Mouse (Mus musculus) G1E (cell line): ENCODE data around the gene Kbtbd6.

Source experiments
- CTCF ChIP-seq: IDR thresholded peaks from 2 replicates; pipeline ENCODE4 v1.5.1; 2012; ENCODE audit warnings: low read depth, low read length, inconsistent platforms, mixed read lengths
- POLR2AphosphoS5 ChIP-seq: IDR thresholded peaks from 2 replicates; pipeline ENCODE4 v1.6.1; 2012; ENCODE audit warnings: low read depth, low read length, inconsistent platforms; ENCODE audit not compliant: insufficient replicate concordance

- TF ChIP-seq CTCF (no peak), POLR2AphosphoS5 (no peak)
These were observed 14.0 kb downstream of the Kbtbd6 start for GRCm38 (mm10) chr14:79465623-79466022.
